Mouse (Mus musculus): ENCODE data around the gene Hacl1. TPM values are rescaled to one million over a fixed set of nuclear protein-coding genes. Genes with fewer than 3 reads are reported as not detected.

The Hacl1 gene
- 9.7 and 11.6 TPM in 2 replicates for polyA plus RNA-seq (2015; fragmentation: Nextera tagmentation; extraction: Ambion mirVana)

GRCm38 (mm10) chr14:31640890-31641505 is at the start of gene Hacl1, which contains the start of gene Btd:
TSS of gene Hacl1 (minus strand) at chr14:31641286.
TSS of gene Btd (plus strand) at chr14:31641028.
- Histone ChIP-seq H3K4me2 (peak within 1 kb of the TSS; percentile 90), H3K4me3 (peak within 1 kb of the TSS; percentile 83), H3K9ac (peak within 1 kb of the TSS; percentile 71), H3K4me1 (replicated peaks) (peaks cover 12% of the 10 kb centered on the region), H3K9me3 (replicated peaks) (no peaks in the 10 kb centered on the region), H3K27me3 (no peaks in the 10 kb centered on the region), H3K36me3 (no peaks in the 10 kb centered on the region), H3K27ac (peak within 1 kb of the TSS; percentile 90)
- ATAC-seq (replicated peaks; ENCODE audit: insufficient number of reproducible peaks, insufficient read depth, low FRiP score, low read depth): peak; percentile 98
- under 1% methylated on average over 30 of the region's 30 CpGs for WGBS

GRCm38 (mm10) chr14:31686231-31686630 is 45.1 kb upstream of the Hacl1 start:
- WGBS: 91% methylated on average over 1 of the region's 1 CpGs
- Histone ChIP-seq H3K4me2 (no peak overlapping the region), H3K9ac (no peak overlapping the region), H3K9me3 (replicated peaks) (no peaks in the 10 kb centered on the region), H3K4me3 (no peak overlapping the region), H3K27me3 (no peaks in the 10 kb centered on the region), H3K4me1 (replicated peaks) (peaks cover 9% of the 10 kb centered on the region), H3K27ac (no peak overlapping the region), H3K36me3 (no peaks in the 10 kb centered on the region)
- ATAC-seq (replicated peaks; ENCODE audit: insufficient number of reproducible peaks, insufficient read depth, low FRiP score, low read depth): no peak; the same call in 1 of the 2 replicates

DNA sequence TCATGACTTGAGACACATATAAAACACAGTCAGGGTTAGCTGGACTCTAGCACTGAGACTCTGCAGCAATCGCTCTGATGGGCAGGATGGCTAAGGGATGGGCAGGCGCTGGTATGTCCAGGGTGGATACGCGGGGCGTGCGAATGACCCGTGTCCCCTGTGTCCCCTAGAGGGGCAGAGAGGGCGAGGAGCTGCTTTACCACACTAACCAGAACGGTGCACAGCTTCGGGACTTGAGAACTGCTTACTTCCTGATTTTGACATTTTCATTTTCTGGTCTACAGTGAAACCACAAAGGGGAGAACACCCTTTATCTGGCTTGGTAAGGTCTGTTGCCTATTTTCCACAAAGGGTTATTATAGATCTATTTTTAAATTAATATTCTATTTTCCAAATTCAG is 44.6 kb upstream of the Hacl1 start:
- H3K4me2 ChIP-seq: 0 out of 2 replicates have a peak overlapping the region, but pooled peaks have one; percentile 18

DNA sequence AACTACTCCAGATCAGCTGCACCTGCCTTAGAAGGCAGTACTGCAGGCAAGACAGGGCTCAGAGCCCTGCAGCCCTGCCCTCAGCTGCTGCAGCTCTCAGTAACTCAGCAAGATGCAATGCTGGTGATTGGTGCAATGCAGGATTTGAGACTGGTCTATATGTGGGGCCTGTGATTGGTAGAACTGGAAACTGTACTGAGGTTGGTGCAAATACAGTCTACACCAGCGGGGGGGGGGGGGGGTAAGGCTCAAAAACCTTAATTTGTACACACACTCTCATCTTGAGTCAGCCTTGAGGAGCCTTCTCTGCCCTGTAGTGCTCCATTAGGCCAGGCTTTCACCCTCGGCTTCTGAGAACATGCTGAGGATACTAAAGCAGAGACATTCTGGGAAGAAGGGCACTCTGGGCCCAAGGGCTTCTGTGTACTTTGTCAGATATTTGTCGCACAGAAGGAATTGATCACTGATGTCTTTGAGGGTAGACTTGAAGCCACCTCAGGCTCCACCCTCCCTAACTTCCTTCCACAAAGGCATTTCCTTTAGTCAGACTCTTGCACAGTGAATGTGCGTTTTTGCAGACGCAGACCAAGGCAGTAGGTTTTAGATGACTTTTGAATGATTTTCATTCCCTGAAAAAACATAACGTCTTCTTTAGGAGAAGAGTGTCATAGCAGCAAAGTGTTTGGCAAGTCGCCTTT is 43.4 kb upstream of the Hacl1 start:
- H3K9ac ChIP-seq: no peak overlapping the region
- no peaks in the 10 kb centered on the region for H3K27me3 ChIP-seq
- 62% methylated on average over 7 of the region's 7 CpGs for WGBS
- H3K27ac ChIP-seq: no peak overlapping the region
- no peak for ATAC-seq (replicated peaks; ENCODE audit: insufficient number of reproducible peaks, insufficient read depth, low FRiP score, low read depth)
- no peaks in the 10 kb centered on the region for H3K36me3 ChIP-seq
- H3K4me2 ChIP-seq: no peak overlapping the region
- no peaks in the 10 kb centered on the region for H3K9me3 ChIP-seq (replicated peaks)
- no peak overlapping the region for H3K4me3 ChIP-seq
- H3K4me1 ChIP-seq (replicated peaks): peaks cover 9% of the 10 kb centered on the region

More for the DNA sequence above, 44.6 kb upstream of the Hacl1 start:
- H3K27me3 ChIP-seq: no peaks in the 10 kb centered on the region
- H3K36me3 ChIP-seq: no peaks in the 10 kb centered on the region
- no peak overlapping the region for H3K9ac ChIP-seq
- H3K4me1 ChIP-seq (replicated peaks): peaks cover 9% of the 10 kb centered on the region
- no peak for ATAC-seq (replicated peaks; ENCODE audit: insufficient number of reproducible peaks, insufficient read depth, low FRiP score, low read depth)
- WGBS: 76% methylated on average over 10 of the region's 10 CpGs
- no peak overlapping the region for H3K4me3 ChIP-seq
- H3K9me3 ChIP-seq (replicated peaks): no peaks in the 10 kb centered on the region
- no peak overlapping the region for H3K27ac ChIP-seq

- no peak for ATAC-seq (replicated peaks; ENCODE audit: insufficient number of reproducible peaks, insufficient read depth, low FRiP score, low read depth)
- WGBS: 77% methylated on average over 2 of the region's 2 CpGs
- H3K27me3 ChIP-seq: no peaks in the 10 kb centered on the region
- H3K4me2 ChIP-seq: no peak overlapping the region
- no peak overlapping the region for H3K4me3 ChIP-seq
- H3K27ac ChIP-seq: no peak overlapping the region
- H3K9me3 ChIP-seq (replicated peaks): no peaks in the 10 kb centered on the region
- peaks cover 4% of the 10 kb centered on the region for H3K4me1 ChIP-seq (replicated peaks)
- H3K9ac ChIP-seq: no peak overlapping the region
- no peaks in the 10 kb centered on the region for H3K36me3 ChIP-seq
Observed at GRCm38 (mm10) chr14:31683610-31684009, 42.5 kb upstream of the Hacl1 start.

GRCm38 (mm10) chr14:31681931-31682555 is 41.0 kb upstream of the Hacl1 start:
- Histone ChIP-seq H3K27ac (no peak overlapping the region), H3K4me1 (replicated peaks) (peaks cover 4% of the 10 kb centered on the region), H3K27me3 (no peaks in the 10 kb centered on the region), H3K9ac (no peak overlapping the region), H3K4me2 (no peak overlapping the region), H3K4me3 (no peak overlapping the region), H3K9me3 (replicated peaks) (no peaks in the 10 kb centered on the region), H3K36me3 (no peaks in the 10 kb centered on the region)
- no peak for ATAC-seq (replicated peaks; ENCODE audit: insufficient number of reproducible peaks, insufficient read depth, low FRiP score, low read depth)
- WGBS: 55% methylated on average over 5 of the region's 5 CpGs

DNA sequence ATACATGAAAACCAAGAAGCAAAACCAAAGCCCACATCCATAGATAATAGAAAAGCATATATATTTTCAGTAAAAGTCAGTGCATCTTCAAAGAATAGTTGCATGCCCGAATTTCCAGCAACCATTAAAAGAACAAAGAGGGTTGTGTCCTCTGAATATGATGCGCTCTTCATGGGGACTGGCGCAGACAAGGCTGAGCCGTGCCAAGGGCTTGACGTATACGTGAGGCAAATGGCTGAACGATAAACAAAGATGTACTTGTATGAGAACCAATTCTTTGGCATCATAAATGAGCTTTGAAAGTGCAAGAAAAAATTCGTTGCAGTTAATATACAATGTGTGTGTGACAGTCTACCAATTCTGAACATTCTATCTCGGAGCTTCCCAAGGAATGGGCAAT is 40.2 kb upstream of the Hacl1 start:
- Histone ChIP-seq H3K4me1 (replicated peaks) (peaks cover 4% of the 10 kb centered on the region), H3K9ac (no peak overlapping the region), H3K36me3 (no peaks in the 10 kb centered on the region), H3K27me3 (no peaks in the 10 kb centered on the region), H3K4me3 (no peak overlapping the region), H3K27ac (no peak overlapping the region), H3K4me2 (no peak overlapping the region), H3K9me3 (replicated peaks) (no peaks in the 10 kb centered on the region)
- ATAC-seq (replicated peaks; ENCODE audit: insufficient number of reproducible peaks, insufficient read depth, low FRiP score, low read depth): no peak
- WGBS: 79% methylated on average over 9 of the region's 9 CpGs

DNA sequence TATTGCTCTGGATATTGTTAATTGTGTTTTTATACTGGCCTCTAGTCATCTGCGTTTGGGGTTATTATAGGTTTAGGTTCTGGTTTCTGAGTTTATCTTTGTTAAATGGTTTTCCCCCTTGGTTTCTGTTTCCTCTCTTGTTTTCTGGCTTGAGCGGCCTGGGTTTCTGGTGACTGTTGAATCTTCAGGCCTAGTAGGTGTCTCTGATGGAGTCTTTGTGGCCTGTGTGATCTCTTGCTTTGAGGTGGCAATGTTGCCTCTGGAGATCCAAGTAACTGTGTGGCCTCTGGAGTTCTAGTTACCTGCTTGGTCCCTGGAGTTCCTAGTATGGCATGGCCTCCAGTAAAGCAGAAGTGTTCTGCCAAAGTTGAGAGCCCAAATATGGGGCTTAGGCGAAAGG is 39.6 kb upstream of the Hacl1 start:
- no peak overlapping the region for H3K4me3 ChIP-seq
- H3K9me3 ChIP-seq (replicated peaks): no peaks in the 10 kb centered on the region
- H3K27ac ChIP-seq: no peak overlapping the region
- H3K9ac ChIP-seq: no peak overlapping the region
- H3K4me2 ChIP-seq: no peak overlapping the region
- WGBS: 84% methylated on average over 3 of the region's 3 CpGs
- peaks cover 4% of the 10 kb centered on the region for H3K4me1 ChIP-seq (replicated peaks)
- no peak for ATAC-seq (replicated peaks; ENCODE audit: insufficient number of reproducible peaks, insufficient read depth, low FRiP score, low read depth)
- no peaks in the 10 kb centered on the region for H3K27me3 ChIP-seq
- no peaks in the 10 kb centered on the region for H3K36me3 ChIP-seq

GRCm38 (mm10) chr14:31671635-31672320 is 30.7 kb upstream of the Hacl1 start:
- H3K36me3 ChIP-seq: peaks cover 10% of the 10 kb centered on the region; the same call in 1 of the 2 replicates
- H3K4me1 ChIP-seq (replicated peaks): peaks cover 23% of the 10 kb centered on the region
- H3K4me3 ChIP-seq: no peak overlapping the region
- no peak overlapping the region for H3K9ac ChIP-seq
- no peak overlapping the region for H3K4me2 ChIP-seq
- H3K27me3 ChIP-seq: no peaks in the 10 kb centered on the region
- H3K9me3 ChIP-seq (replicated peaks): no peaks in the 10 kb centered on the region
- no peak for ATAC-seq (replicated peaks; ENCODE audit: insufficient number of reproducible peaks, insufficient read depth, low FRiP score, low read depth)
- H3K27ac ChIP-seq: no peak overlapping the region
- 62% methylated on average over 10 of the region's 10 CpGs for WGBS

DNA sequence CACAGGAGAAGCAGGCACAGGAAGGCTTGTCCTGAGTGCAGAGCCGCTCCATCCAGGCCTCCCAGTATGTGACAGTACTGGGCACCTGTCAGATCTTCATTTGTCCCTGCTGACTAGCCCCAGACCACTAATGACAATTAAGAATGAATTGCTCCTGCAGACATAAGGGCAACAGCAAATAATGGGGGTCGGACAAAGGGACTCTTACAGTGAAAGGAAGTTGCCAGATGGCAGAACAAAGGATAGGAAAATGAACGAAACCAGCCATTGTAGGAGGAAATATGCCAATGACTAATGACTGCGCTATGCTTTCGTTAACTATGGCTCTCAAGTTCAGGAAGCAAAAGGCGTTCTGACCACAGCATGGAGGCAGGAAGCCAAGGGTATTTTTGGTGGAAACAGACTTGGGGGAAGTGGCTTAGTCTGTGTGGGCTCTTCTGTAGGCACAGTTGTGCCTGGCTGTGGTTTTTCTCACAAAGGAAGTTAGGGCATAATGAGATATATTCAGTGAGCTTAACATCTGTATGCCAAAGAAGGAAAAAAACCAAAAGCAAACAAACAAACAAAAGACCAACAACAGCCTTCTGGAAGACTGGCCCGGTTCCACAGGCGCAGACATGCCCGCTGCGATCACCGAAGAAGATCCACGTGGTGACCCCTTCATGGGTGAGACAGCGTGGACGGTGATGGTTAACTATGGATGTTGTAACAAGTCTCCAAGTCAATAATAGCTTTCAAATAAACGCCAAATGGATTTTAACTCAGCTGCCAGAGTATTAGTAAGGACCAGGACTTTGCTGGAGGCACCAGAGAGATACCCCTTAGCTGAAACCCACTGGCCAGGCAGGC is 28.8 kb upstream of the Hacl1 start:
- Histone ChIP-seq H3K36me3 (peaks cover 12% of the 10 kb centered on the region; the same call in 1 of the 2 replicates), H3K9ac (no peak overlapping the region), H3K9me3 (replicated peaks) (no peaks in the 10 kb centered on the region), H3K27me3 (no peaks in the 10 kb centered on the region), H3K27ac (peak overlapping the region; percentile 65), H3K4me3 (no peak overlapping the region), H3K4me2 (peak overlapping the region; percentile 26; the same call in 1 of the 2 replicates), H3K4me1 (replicated peaks) (peaks cover 26% of the 10 kb centered on the region)
- peak; percentile 4; the same call in 1 of the 2 replicates for ATAC-seq (replicated peaks; ENCODE audit: insufficient number of reproducible peaks, insufficient read depth, low FRiP score, low read depth)
- WGBS: 71% methylated on average over 15 of the region's 15 CpGs
